Mouse (Mus musculus) limb, embryonic 11.5 days (tissue): ENCODE measurements at regions not wholly inside any gene's neighbourhood (a gene's known extent, or its start where the extent isn't known, plus 50 kb on each side); places are given as distances from the start of the nearest gene placed in this dataset.
"Not testable (repeated sequence)": the region's sequence is repeated elsewhere in the genome, so short reads cannot be mapped to it uniquely, and the experiment has no call there.

Source experiments
- ATAC-seq: fragments of 200-750 bp; cut with Nextera tagmentation; 2 replicates; pipeline ENCODE4 v1.8.0; 2017; ENCODE audit warnings: low read depth; ENCODE audit not compliant: insufficient number of reproducible peaks, low FRiP score, low TSS enrichment
- DNase-seq: peaks from one replicate; pipeline ENCODE4 v3.0.0-alpha.2; 2015; ENCODE audit warnings: low spot score
- H3K27ac ChIP-seq: fragments of 300-500 bp; sonication (generic); replicated peaks from 2 replicates; pipeline ENCODE4 v1.5.1; 2014; ENCODE audit warnings: low read depth, mild to moderate bottlenecking, low read length
- H3K27me3 ChIP-seq: fragments of 300-500 bp; sonication (generic); 2 replicates; pipeline ENCODE4 v1.6.1; 2014; ENCODE audit warnings: mild to moderate bottlenecking, low read length, mixed read lengths; ENCODE audit not compliant: control insufficient read depth, insufficient read depth
- H3K36me3 ChIP-seq: fragments of 300-500 bp; sonication (generic); 2 replicates; pipeline ENCODE4 v1.6.1; 2014; ENCODE audit warnings: mild to moderate bottlenecking, low read length, moderate library complexity, mixed read lengths; ENCODE audit not compliant: control insufficient read depth, insufficient read depth
- H3K4me1 ChIP-seq: fragments of 300-500 bp; sonication (generic); 2 replicates; pipeline ENCODE4 v1.6.1; 2014; ENCODE audit warnings: low read length, mixed read lengths; ENCODE audit not compliant: control insufficient read depth, insufficient read depth
- H3K4me2 ChIP-seq: fragments of 300-500 bp; sonication (generic); 2 replicates; pipeline ENCODE4 v1.6.1; 2014; ENCODE audit warnings: low read depth, mild to moderate bottlenecking, moderate library complexity; ENCODE audit not compliant: severe bottlenecking
- H3K4me3 ChIP-seq: fragments of 300-500 bp; sonication (generic); 2 replicates; pipeline ENCODE4 v1.5.1; 2014; ENCODE audit warnings: low read depth, low read length
- H3K9ac ChIP-seq: fragments of 300-500 bp; sonication (generic); 2 replicates; pipeline ENCODE4 v1.6.1; 2014; ENCODE audit warnings: mild to moderate bottlenecking, low read length
- H3K9me3 ChIP-seq: fragments of 300-500 bp; sonication (generic); 2 replicates; pipeline ENCODE4 v1.6.1; 2016; ENCODE audit warnings: low read length; ENCODE audit not compliant: control insufficient read depth
- WGBS: fragments of 180-500 bp; shearing (Covaris S2); extraction: QIAGEN DNeasy Blood & Tissue Kit; methylation state at CpG from one replicate; pipeline ENCODE4 v1.1.7; 2014; 5-methylcytosine and 5-hydroxymethylcytosine counted together

DNA sequence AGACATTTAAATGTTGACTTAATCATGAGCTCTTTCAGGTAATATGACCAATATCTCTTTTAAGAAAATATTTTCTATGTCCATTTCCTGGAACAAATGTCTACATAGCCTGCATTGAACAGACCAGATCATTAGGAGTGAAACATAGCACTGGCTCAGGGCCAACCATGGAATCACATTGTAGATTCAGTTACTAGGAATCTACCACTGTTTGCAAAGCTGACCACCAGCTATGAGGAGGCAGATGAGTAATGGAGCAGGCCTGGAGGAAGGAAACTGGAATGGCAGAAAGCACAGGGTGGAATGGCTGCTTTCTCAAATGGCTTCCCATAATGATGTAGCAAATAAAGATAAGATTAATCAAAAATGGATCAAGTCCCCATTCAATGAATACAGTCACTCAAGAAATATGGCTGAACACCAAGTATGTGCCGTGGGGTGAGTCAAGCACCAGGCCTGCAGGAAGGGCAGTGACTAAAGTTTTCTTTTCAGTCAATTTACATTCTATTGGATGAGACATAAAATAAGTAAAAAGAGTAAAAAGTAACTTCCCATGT, 207.6 kb downstream of the Ankrd50 start:
- H3K27me3 ChIP-seq: no peaks in the 10 kb centered on the region
- DNase-seq (no peak), ATAC-seq (no peak)
- no peak overlapping the region for H3K27ac ChIP-seq
- 87% methylated on average over 1 of the region's 1 CpGs for WGBS
- H3K4me3 ChIP-seq: no peak overlapping the region
- H3K4me1 ChIP-seq: peaks cover 3% of the 10 kb centered on the region; the same call in 1 of the 2 replicates
- no peak overlapping the region for H3K9ac ChIP-seq
- H3K36me3 ChIP-seq: no peaks in the 10 kb centered on the region
- H3K4me2 ChIP-seq: no peak overlapping the region
- H3K9me3 ChIP-seq: no peaks in the 10 kb centered on the region

DNA sequence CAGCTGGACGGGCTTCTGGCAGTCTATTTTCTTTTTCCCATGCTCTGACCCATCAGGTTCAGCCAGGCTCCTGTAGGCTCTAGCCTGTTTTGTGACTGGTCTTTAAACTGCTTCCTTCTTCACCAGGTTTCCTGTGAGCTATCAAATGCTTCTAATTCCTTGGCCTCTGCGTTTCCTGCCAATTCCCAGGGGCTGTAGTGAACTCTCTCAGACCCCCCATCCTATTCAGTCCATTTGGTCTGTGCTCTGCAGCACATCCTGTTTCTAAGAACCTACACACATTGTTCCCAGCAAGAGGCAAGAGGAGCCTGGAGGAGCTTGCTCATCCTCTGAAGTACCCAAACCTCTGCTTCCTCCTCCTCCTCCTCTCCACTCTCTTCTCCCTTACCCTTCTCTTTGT, 209.3 kb downstream of the Ankrd50 start:
- H3K27ac ChIP-seq: no peak overlapping the region
- H3K4me3 ChIP-seq: no peak overlapping the region
- DNase-seq (peak; percentile 41), ATAC-seq (no peak)
- 46% methylated on average over 2 of the region's 2 CpGs for WGBS
- peaks cover 3% of the 10 kb centered on the region; the same call in 1 of the 2 replicates for H3K4me1 ChIP-seq
- H3K9me3 ChIP-seq: no peaks in the 10 kb centered on the region
- H3K9ac ChIP-seq: no peak overlapping the region
- H3K27me3 ChIP-seq: no peaks in the 10 kb centered on the region
- no peaks in the 10 kb centered on the region for H3K36me3 ChIP-seq
- H3K4me2 ChIP-seq: no peak overlapping the region

GRCm38 (mm10) chr3:38270742-38271141, 213.9 kb downstream of the Ankrd50 start:
- Histone ChIP-seq H3K4me3 (no peak overlapping the region), H3K9ac (no peak overlapping the region), H3K36me3 (no peaks in the 10 kb centered on the region), H3K4me1 (peaks cover 3% of the 10 kb centered on the region; the same call in 1 of the 2 replicates), H3K27ac (no peak overlapping the region), H3K27me3 (no peaks in the 10 kb centered on the region), H3K4me2 (no peak overlapping the region), H3K9me3 (no peaks in the 10 kb centered on the region)
- no peak for ATAC-seq
- DNase-seq: no peak
- WGBS: 71% methylated on average over 6 of the region's 6 CpGs

- no peaks in the 10 kb centered on the region for H3K36me3 ChIP-seq
- H3K9me3 ChIP-seq: no peaks in the 10 kb centered on the region
- H3K4me2 ChIP-seq: no peak overlapping the region
- H3K9ac ChIP-seq: no peak overlapping the region
- no peak overlapping the region for H3K4me3 ChIP-seq
- no peaks in the 10 kb centered on the region for H3K4me1 ChIP-seq
- no peak overlapping the region for H3K27ac ChIP-seq
- DNase-seq (no peak), ATAC-seq (no peak)
- no peaks in the 10 kb centered on the region for H3K27me3 ChIP-seq
- WGBS: 96% methylated on average over 7 of the region's 7 CpGs
These were observed 216.4 kb downstream of the Ankrd50 start for GRCm38 (mm10) chr3:38268226-38268625.

GRCm38 (mm10) chr3:38263261-38264141, 221.1 kb downstream of the Ankrd50 start:
- DNase-seq: no peak
- H3K9me3 ChIP-seq: no peaks in the 10 kb centered on the region
- no peak overlapping the region for H3K4me3 ChIP-seq
- no peaks in the 10 kb centered on the region for H3K36me3 ChIP-seq
- no peak overlapping the region for H3K4me2 ChIP-seq
- no peak for ATAC-seq
- no peaks in the 10 kb centered on the region for H3K27me3 ChIP-seq
- no peak overlapping the region for H3K9ac ChIP-seq
- WGBS: 63% methylated on average over 16 of the region's 16 CpGs
- no peaks in the 10 kb centered on the region for H3K4me1 ChIP-seq
- no peak overlapping the region for H3K27ac ChIP-seq

- H3K36me3 ChIP-seq: no peaks in the 10 kb centered on the region
- ATAC-seq (no peak), DNase-seq (peak; percentile 19)
- no peak overlapping the region for H3K9ac ChIP-seq
- H3K4me3 ChIP-seq: no peak overlapping the region
- H3K27ac ChIP-seq: no peak overlapping the region
- H3K27me3 ChIP-seq: no peaks in the 10 kb centered on the region
- 59% methylated on average over 11 of the region's 11 CpGs for WGBS
- no peaks in the 10 kb centered on the region for H3K9me3 ChIP-seq
- H3K4me1 ChIP-seq: no peaks in the 10 kb centered on the region
- no peak overlapping the region for H3K4me2 ChIP-seq
These were observed 223.1 kb downstream of the Ankrd50 start for GRCm38 (mm10) chr3:38261326-38262075.

DNA sequence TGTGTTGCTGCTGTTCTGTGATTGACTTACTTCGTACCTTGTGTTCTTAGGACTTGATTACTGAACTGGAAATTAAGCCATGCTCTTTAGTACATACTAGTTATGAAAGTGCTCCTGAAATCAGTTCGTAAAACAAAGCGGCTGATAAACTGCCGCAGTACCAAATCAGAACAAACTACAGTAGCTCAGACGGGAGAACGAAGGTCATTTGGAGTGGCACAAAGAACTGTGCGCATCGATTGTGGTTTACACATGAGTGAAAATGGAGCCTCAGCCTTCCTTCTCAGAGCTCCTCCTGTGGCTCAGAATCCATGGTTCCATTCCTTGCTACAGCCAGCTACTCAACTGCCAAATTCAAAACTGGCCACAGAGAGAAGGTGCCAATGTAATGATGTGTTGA, 225.4 kb downstream of the Ankrd50 start:
- not testable (repeated sequence) for H3K9ac ChIP-seq, H3K27me3 ChIP-seq, H3K4me2 ChIP-seq, H3K4me3 ChIP-seq, ATAC-seq, H3K27ac ChIP-seq, H3K4me1 ChIP-seq, H3K9me3 ChIP-seq, H3K36me3 ChIP-seq
- 93% methylated on average over 8 of the region's 8 CpGs for WGBS
- peak; percentile 14 for DNase-seq

GRCm38 (mm10) chr3:38257843-38258290, 226.8 kb downstream of the Ankrd50 start:
- H3K9me3 ChIP-seq: no peaks in the 10 kb centered on the region
- no peak overlapping the region for H3K27ac ChIP-seq
- H3K4me3 ChIP-seq: no peak overlapping the region
- no peak overlapping the region for H3K4me2 ChIP-seq
- H3K4me1 ChIP-seq: no peaks in the 10 kb centered on the region
- no peak for ATAC-seq
- H3K9ac ChIP-seq: no peak overlapping the region
- H3K36me3 ChIP-seq: no peaks in the 10 kb centered on the region
- no peaks in the 10 kb centered on the region for H3K27me3 ChIP-seq
- DNase-seq: no peak
- WGBS: 69% methylated on average over 14 of the region's 14 CpGs
